Mouse (Mus musculus): ENCODE measurements at regions not wholly inside any gene's neighbourhood (a gene's known extent, or its start where the extent isn't known, plus 50 kb on each side); places are given as distances from the start of the nearest gene placed in this dataset.

GRCm38 (mm10) chr19:27606933-27607332 lies 177.3 kb upstream of the Pum3 start:
- TF ChIP-seq POLR2A (IDR thresholded peaks at IDR 0.05; ENCODE audit: low read depth, low read length) (no peak), CTCF (IDR thresholded peaks at IDR 0.05; ENCODE audit: extremely low read depth, insufficient read depth, insufficient read length, insufficient replicate concordance) (no peak)
